Mouse (Mus musculus) heart, adult 2 months (tissue): ENCODE measurements at regions not wholly inside any gene's neighbourhood (a gene's known extent, or its start where the extent isn't known, plus 50 kb on each side); places are given as distances from the start of the nearest gene placed in this dataset.

Source experiments
- CTCF ChIP-seq: fragments of 200-600 bp; IDR thresholded peaks from 2 replicates; pipeline ENCODE4 v1.8.1; 2022; ENCODE audit warnings: antibody characterized with exemption, mild to moderate bottlenecking, moderate library complexity
- POLR2A ChIP-seq: fragments of 200-500 bp; IDR thresholded peaks from 2 replicates; pipeline ENCODE4 v1.6.1; 2011; ENCODE audit warnings: mild to moderate bottlenecking, low read depth, low read length, control low read depth; ENCODE audit not compliant: insufficient read depth

DNA sequence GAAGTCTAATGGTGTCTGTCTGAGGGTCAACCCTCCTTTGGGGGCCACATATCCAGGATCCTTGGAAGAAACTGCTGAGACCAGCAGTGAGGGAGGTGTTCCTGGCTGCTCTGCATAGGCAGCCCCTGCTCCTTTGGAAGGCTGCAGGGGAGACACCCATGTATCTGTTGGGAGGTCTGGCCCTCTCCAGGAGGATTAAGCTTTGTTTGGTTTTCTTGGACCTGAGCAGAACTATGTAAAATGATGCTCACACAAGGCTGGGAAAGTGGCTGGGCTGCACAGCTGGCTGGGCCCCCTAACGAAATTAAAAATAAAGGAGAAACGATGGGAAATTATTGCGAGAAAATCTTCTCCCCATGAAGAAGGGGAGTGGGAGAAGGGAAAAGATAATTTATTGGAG lies 104.2 kb downstream of the Edn3 start:
- TF ChIP-seq POLR2A (no peak), CTCF (no peak)
